Mouse (Mus musculus): ENCODE data around the gene Lrrc55.

DNA sequence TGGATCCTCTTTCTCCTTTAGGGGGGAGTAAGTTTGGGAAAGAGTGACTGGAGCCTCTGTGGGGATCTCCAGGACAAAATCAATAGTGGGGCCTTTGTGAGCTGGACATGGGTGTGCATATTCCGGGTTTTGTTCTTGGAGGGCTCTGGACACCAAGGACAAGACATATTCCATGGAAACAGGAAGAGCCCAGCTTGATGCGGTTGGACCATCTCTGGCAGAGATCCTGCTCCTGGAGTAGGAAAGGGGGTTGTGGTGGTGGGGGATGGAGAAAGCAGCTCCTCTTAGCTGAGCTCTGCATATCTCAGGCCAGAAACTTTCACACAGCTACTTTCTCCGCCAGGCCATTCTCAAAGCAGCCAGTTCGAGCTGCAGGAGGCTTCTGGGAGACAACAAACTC lies 57.6 kb downstream of the Lrrc55 start:
- no peak for TF ChIP-seq GATA1 (IDR thresholded peaks at IDR 0.05; ENCODE audit: borderline replicate concordance, low read length)
- no peak for TF ChIP-seq FLI1 (IDR thresholded peaks at IDR 0.05; ENCODE audit: low read length)
